Mouse (Mus musculus) bone marrow, adult 2 months (tissue): ENCODE results near the gene Slc10a1. TPM values are rescaled to one million over a fixed set of nuclear protein-coding genes. Genes with fewer than 3 reads are reported as not detected.
A peak's percentile ranks its signal among the peaks of the same experiment; 100 is the strongest.

Source experiments
- H3K27ac ChIP-seq: fragments of 200-500 bp; 2 replicates; pipeline ENCODE4 v1.5.1; 2012; ENCODE audit warnings: low read depth, mild to moderate bottlenecking, control low read depth, inconsistent platforms, low read length; ENCODE audit not compliant: control insufficient read depth, poor library complexity, insufficient read depth
- H3K4me1 ChIP-seq: fragments of 200-500 bp; 2 replicates; pipeline ENCODE4 v1.6.1; 2011; ENCODE audit warnings: low read length; ENCODE audit not compliant: control insufficient read depth, insufficient read depth
- H3K4me3 ChIP-seq: fragments of 200-500 bp; replicated peaks from 2 replicates; pipeline ENCODE3; 2011; ENCODE audit warnings: mild to moderate bottlenecking, low read depth, low read length, control low read depth; ENCODE audit not compliant: control insufficient read depth
- CTCF ChIP-seq: fragments of 200-500 bp; IDR thresholded peaks from 2 replicates; pipeline ENCODE4 v1.5.1; 2011; ENCODE audit warnings: low read length, control low read depth; ENCODE audit not compliant: control insufficient read depth, insufficient read depth
- POLR2A ChIP-seq: fragments of 200-500 bp; IDR thresholded peaks from 2 replicates; pipeline ENCODE4 v1.6.1; 2011; ENCODE audit warnings: low read depth, mild to moderate bottlenecking, control low read depth, low read length, borderline replicate concordance; ENCODE audit not compliant: control insufficient read depth
- WGBS: fragments of 180-500 bp; shearing (Covaris S2); methylation state at CpG from one replicate; pipeline ENCODE4 v1.1.7; 2018; 5-methylcytosine and 5-hydroxymethylcytosine counted together
- polyA plus RNA-seq: library from polyadenylated mRNA; stranded (reverse); fragments of >200 nt; gene quantifications from 2 replicates; pipeline ENCODE4 v1.2.4, GENCODE M21; 2011; ENCODE audit warnings: low replicate concordance; ENCODE audit not compliant: missing spikeins, insufficient read depth, insufficient read length

The Slc10a1 gene
- polyA plus RNA-seq, 1 experiment, result 1.8 TPM

GRCm38 (mm10) chr12:80983695-80984094 lies 15.2 kb upstream of the Slc10a1 start:
- Histone ChIP-seq H3K27ac (no peak overlapping the region), H3K4me1 (no peaks in the 10 kb centered on the region; the same call in none of the 2 replicates), H3K4me3 (no peak overlapping the region)
- TF ChIP-seq CTCF (no peak), POLR2A (no peak)
- WGBS, result 59% methylated on average over 9 of the region's 9 CpGs

GRCm38 (mm10) chr12:80982326-80982725 lies 13.8 kb upstream of the Slc10a1 start:
- Histone ChIP-seq H3K27ac (no peak overlapping the region), H3K4me1 (no peaks in the 10 kb centered on the region; the same call in none of the 2 replicates), H3K4me3 (no peak overlapping the region)
- no peak for TF ChIP-seq POLR2A
- peak; percentile 98 for TF ChIP-seq CTCF
- 1% methylated on average over 7 of the region's 7 CpGs for WGBS

GRCm38 (mm10) chr12:80975939-80976671 lies 7.6 kb upstream of the Slc10a1 start:
- Histone ChIP-seq H3K4me1 (no peaks in the 10 kb centered on the region), H3K4me3 (no peak overlapping the region), H3K27ac (no peak overlapping the region)
- 78% methylated on average over 11 of the region's 11 CpGs for WGBS
- TF ChIP-seq POLR2A, result no peak
- no peak for TF ChIP-seq CTCF

- TF ChIP-seq POLR2A (no peak), CTCF (no peak)
- 42% methylated on average over 3 of the region's 3 CpGs for WGBS
These were observed 3.3 kb upstream of the Slc10a1 start for GRCm38 (mm10) chr12:80971756-80972155.

GRCm38 (mm10) chr12:80970181-80970705 lies 1.7 kb upstream of the Slc10a1 start:
- no peak for TF ChIP-seq CTCF
- no peak for TF ChIP-seq POLR2A
- Histone ChIP-seq H3K4me3 (no peak overlapping the region), H3K4me1 (no peaks in the 10 kb centered on the region), H3K27ac (no peak overlapping the region)
- 78% methylated on average over 8 of the region's 8 CpGs for WGBS

More at GRCm38 (mm10) chr12:80971756-80972155, 3.3 kb upstream of the Slc10a1 start:
- Histone ChIP-seq H3K4me3 (no peak overlapping the region), H3K4me1 (no peaks in the 10 kb centered on the region), H3K27ac (no peak overlapping the region)

GRCm38 (mm10) chr12:80967918-80968317 lies 587 bp downstream of the Slc10a1 start:
- Histone ChIP-seq H3K27ac (no peak overlapping the region), H3K4me3 (no peak overlapping the region), H3K4me1 (no peaks in the 10 kb centered on the region)
- 52% methylated on average over 9 of the region's 9 CpGs for WGBS
- TF ChIP-seq POLR2A (no peak), CTCF (no peak)

DNA sequence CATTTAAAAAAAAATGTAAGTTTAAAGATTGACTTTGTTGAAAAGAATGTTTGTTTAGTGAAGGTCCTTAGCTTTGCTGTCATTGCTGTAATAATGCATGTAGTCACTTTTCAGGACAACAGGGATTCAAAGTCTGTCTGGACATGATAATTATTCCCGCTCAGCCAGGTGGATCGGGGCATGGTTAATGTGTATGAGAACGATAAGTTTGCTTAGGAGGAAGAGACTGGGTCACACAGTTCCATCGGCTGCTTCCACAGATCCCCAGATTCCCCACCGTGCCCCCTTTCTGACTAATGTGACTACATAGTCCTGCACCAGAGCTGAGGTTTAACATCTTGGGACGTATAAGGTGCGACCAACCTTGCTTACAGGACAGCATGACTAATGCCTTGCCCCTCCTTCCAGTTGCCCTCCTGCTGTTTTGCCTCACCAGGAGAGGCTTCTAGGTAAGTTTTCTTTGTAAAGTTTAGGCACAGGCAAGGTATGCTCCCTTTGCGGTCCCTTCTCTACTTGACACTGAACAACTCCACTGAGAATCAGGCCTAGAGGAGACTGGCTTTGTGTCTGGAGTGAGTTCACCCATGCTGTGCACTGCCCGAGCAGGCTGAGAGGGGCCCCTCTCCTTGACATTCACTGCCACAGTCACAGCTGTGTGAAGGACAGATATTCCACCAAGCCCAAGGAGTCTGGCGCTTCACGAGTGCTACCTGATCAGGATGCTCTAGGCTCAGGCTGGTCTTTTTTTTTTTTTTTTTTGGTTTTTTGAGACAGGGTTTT lies 2.3 kb downstream of the Slc10a1 start:
- H3K27ac ChIP-seq, result no peak overlapping the region
- H3K4me3 ChIP-seq, result no peak overlapping the region
- no peaks in the 10 kb centered on the region for H3K4me1 ChIP-seq
- WGBS, result 91% methylated on average over 11 of the region's 11 CpGs
- TF ChIP-seq POLR2A (no peak), CTCF (no peak)

- TF ChIP-seq POLR2A (no peak), CTCF (no peak)
- Histone ChIP-seq H3K4me1 (no peaks in the 10 kb centered on the region), H3K27ac (no peak overlapping the region), H3K4me3 (no peak overlapping the region)
- 86% methylated on average over 4 of the region's 4 CpGs for WGBS
These were observed 5.9 kb downstream of the Slc10a1 start for GRCm38 (mm10) chr12:80962566-80962965.
